Mouse (Mus musculus) megakaryocyte, adult 5-6 weeks (primary cell): ENCODE measurements around the gene Xylt2. TPM values are rescaled to one million over a fixed set of nuclear protein-coding genes. Genes with fewer than 3 reads are reported as not detected.
"Not testable (repeated sequence)": the region's sequence is repeated elsewhere in the genome, so short reads cannot be mapped to it uniquely, and the experiment has no call there.

Experiments used
- ATAC-seq: 2 replicates; pipeline ENCODE4 v1.8.0; 2016; ENCODE audit warnings: mild to moderate bottlenecking, inconsistent platforms; ENCODE audit not compliant: poor library complexity, severe bottlenecking
- total RNA-seq, 2 experiments: library from RNA; stranded (forward) in 1 of 2; stranded (reverse) in 1 of 2; fragments of 153-499, 151-499 nt in 1 of 2; fragments of 221-1000, 200-1000 nt in 1 of 2; gene quantifications; 2 replicates each; pipeline versions ENCODE4 v1.2.3 to v1.2.4; 2015 to 2017

Xylt2 gene
- total RNA-seq (2015): 2.3 and 2.9 TPM in 2 replicates
- 4.3 and 8.1 TPM in 2 replicates for total RNA-seq (2017)

DNA sequence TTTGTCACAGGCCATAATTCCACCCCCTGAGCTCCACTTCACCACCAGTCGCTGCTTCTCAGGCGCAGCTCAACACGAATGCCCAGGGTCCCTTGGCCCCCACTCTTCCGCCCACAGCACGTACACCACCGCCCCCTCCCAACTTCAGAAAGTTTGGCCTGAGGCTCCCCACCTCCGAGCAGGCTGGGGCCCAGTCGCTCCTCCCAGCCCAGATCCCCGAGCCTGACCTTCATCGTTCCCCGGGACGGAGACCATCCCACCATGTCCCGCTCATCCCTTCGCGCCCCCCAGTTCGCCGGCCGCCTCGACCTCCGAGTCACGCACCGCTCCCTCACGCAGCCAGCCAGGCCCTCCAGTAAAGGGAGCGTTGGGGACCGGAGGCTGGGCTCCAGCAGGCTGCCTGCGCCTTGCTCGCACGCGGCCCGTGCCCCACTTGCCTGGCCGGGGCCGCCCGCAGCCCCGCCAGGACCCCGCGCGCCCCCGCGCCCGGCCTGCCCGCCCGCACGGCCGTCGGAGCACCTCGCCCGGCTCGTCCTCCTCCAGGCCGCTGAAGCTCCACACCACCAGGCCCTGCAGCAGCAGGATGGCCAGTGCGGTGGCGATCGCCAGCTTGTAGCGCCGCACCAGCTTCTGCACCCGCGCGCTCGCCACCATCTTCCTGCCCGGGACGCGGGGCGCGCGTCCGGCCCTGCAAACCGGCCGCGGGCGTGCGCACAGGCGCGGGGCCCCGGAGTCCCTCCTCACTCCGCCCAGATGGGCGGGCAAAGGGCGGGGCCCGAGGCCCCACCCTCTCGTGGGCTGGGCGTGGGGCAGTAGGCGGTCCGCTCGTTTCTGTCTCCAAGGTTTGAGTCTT is at the start of gene Xylt2:
TSS of gene Xylt2 (minus strand) at position 762 of the 853 bp plus-strand sequence.
- peak; percentile 98 for ATAC-seq

- no peak for ATAC-seq
Observed at GRCm38 (mm10) chr11:94719216-94719615, 41.9 kb upstream of the Xylt2 start.

DNA sequence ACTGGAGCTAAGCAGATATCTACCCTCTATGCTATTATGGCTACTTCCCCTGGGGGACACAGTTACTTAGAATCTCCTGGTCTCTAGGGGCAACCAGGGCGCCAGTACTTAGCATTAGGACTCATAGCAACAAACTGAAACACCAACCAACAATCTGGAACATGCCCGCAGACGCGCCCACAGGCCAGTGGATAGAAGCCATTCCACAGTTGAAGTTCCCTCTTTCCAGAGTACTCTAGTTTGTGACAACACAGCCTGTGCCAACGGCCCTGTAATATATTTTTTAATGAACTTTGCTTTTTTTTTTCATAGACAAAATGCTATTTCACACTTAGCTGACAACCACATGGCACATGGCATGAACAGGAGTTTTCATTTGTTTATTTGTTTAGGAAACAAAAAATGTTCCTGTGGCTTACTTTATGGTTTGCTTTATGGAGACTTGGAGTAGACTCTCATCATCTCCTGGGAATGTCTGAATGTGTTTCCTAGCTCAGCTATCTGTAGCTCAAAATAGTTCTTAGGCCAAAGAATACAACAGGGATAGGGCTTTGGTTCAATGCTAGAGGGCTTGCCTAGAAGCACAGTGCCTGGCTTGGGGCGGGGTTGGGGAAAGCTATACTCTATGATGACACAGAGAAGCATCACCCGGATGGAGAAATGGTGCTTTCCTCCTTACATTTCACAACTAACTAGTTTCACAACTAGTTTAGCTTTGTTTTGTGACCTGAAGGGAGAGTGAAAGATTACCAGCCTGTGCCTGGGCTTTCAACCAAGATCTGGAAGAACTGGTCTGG is 41.0 kb upstream of the Xylt2 start:
- peak; percentile 84 for ATAC-seq

DNA sequence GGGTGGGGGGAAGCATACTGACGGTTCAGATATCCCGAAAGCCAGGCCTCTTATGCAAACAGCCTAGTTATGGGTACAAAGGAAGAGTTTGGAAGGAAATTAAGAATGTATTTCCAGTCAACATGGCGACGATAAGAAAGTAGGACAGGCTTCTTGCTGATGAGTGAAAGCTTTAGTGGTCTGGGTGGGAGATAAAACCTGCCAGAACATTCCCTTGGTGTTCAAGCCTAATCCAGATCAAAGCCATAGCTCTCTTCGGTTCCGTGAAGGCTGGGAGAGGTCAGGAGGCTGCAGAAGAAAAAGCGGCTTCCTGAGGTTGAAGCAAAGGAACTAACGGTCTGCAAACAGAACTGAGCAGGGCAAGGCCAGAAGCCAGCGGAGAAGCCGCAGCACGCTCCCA is 39.9 kb upstream of the Xylt2 start:
- ATAC-seq: no peak

GRCm38 (mm10) chr11:94716754-94717153 is 39.4 kb upstream of the Xylt2 start:
- ATAC-seq: no peak

DNA sequence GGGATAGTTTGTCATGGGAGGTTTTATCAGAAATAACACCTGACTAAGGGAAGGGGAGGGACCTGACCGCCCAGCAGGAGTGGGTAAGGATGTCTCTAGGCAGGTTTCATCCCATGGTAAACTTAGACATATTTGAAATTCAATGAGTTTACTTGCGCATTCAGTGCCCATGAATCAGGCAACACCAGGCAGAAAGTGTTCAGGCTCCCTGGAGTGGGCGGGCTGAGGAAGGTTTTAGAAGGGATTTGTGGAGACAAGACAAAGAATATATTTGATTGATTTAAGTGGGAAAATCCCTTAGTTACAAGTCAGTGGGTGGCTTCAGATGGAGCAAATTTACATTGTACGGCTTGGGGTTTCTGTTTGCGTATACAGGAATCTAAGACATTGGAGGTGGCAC is 38.3 kb upstream of the Xylt2 start:
- ATAC-seq: no peak

- no peak for ATAC-seq
Observed at GRCm38 (mm10) chr11:94713246-94713860, 36.0 kb upstream of the Xylt2 start.

DNA sequence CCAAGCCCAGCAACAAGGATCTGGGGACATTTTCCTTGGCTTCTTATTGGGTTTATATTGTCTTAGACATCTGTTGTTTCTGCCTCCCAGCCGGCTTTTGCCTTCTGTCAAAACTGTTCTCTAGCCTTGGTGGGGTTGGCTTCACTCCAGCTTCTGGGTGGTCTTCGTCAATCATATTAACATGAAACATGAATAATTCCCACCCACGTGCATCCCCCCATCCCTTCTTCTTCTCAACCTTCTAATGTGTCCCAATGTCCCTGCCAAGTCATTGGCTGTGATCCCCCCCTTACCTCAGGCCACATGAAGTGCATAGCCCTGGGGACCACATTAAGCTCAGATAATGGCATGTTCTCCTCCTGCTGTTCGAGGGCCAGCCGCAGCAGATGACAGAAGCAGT is 27.2 kb upstream of the Xylt2 start, which contains the start of gene Gm11541:
TSS of gene Gm11541 (minus strand) at position 28 of the 400 bp plus-strand sequence.
- ATAC-seq: no peak

DNA sequence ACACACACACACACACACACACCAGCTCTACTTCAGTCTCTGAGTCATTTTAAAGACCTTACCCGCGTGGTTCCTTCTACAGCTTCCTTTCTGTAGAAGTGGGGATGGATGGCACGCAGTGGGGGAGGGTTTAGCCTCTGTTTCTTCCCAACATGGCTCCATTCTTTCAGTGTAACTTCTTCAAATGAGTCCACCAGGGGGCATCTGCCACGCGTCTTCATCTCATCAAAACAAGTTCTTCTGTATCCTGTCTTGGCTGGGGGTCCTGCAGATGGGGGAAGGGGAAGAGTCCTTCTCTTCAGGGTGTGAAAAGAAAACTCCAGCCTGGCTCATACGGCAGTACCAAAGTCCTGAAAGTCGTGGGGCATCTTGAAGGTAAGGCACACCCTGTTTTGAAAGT is 26.7 kb upstream of the Xylt2 start:
- no peak for ATAC-seq

DNA sequence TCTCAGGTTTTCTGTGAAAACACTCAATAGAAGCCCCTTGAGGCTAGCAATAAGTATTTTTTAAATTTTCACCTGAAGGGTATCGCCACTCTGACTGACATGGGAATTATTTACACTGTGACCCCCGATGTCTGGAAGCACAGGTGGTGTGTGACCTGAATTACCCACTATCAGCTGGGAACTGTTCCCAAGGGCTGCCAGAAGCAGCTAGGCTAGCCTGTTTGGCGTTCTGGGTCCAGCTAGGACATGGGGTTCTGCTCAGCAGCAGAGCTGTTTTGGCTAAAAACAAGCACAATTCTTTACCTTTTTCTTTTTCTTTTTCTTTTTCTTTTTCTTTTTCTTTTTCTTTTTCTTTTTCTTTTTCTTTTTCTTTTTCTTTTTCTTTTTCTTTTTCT is 24.9 kb upstream of the Xylt2 start:
- no peak for ATAC-seq

DNA sequence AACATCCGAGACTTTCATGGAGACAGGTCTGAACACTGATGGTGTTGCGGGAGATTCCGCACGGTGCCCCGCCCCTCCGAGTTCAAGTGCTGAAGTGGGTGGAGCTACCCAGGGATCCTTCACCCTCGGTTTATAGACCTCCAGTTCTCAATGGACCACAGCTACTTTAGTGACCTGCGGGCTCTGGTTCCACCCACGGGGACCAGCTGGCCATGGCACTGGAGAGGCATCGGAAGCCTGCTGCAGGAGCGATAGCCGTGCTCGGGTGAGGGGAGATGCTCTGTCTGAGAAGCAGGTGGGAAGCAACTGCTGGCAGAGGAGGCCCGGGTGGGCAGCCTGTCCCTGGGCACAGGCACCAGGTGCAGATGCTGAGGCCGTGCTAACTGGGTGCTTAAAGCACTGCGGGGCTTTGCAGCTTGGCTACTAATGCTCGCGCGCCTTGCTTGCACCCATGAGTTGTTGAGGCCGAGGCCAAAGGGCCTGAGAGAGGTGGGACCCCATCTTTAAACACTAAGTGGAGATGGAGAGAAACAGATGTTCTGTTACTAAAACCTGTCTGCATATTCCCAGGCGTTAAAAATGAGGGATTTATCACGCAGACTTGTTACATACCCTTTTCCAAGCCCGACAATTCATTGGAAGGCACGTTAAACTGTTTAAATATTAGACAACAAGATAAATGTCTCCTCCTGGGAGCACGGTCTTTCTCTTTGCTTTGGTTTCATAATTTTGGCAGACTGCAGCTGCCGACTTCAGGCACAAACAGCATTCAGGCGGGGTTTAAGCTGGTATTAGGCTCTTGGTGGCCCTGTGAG is 24.3 kb upstream of the Xylt2 start:
- no peak for ATAC-seq

GRCm38 (mm10) chr11:94699399-94699798 is 22.1 kb upstream of the Xylt2 start:
- no peak for ATAC-seq

DNA sequence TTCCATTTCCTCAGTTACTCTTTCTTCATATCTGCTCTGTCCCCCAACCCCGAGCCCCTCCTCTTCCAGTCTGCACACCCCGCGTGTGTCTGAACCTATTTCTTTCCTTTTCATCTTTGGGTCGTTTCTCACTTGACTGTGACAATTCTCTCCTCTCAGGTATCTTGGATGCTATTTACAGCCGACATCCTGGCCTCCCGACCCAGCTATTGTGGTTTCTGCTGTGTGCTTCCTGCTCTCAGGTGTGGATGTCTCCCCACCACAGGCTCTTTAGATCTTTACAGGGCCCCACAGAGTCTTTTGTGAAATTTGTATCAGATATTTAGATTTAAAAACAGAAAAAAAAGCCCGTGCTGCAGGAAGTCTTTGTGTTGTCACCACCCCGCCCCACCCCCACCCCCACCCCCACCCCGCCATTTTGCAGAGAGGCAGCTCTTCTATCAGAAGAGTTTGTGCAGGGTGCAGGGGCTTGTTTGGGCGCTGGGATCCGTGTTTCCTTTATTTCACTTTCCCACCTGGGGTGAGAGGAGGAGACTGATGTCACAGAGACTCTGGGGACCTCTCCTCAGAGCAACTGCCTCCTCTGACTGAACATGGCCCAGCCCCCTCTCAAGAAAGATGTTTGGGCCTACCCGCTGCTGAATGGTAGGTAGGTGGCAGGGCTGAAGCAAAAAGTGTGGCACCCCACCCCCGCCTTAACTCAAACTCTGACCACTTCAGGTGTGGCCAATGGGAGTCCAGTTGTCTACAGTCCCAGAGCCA is 20.6 kb upstream of the Xylt2 start:
- 0 out of 2 replicates have a peak, but pooled peaks have one; percentile 18 for ATAC-seq

- no peak for ATAC-seq
Observed at GRCm38 (mm10) chr11:94697140-94697539, 19.8 kb upstream of the Xylt2 start.

DNA sequence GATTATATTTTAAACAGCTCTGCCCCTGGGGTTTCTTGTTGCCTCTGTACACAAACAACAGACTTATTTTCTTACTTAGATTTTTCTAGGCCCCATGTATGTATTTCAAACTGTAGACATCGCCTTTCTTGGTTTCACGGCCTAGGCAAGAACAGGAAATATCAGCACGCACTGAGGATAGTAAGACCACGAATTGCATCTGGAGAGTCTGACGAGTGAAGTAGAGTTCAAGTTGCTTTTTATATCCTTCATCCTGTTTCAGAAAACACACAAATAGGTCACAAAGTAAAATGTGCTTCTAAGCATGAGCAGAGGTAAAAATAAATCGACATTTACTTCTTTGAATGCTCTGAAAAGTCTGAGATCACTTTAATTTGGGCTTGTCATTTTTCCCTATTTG is 18.2 kb upstream of the Xylt2 start:
- no peak for ATAC-seq

- not testable (repeated sequence) for ATAC-seq
Observed at GRCm38 (mm10) chr11:94692502-94692901, 15.2 kb upstream of the Xylt2 start.

GRCm38 (mm10) chr11:94687178-94687577 is 9.9 kb upstream of the Xylt2 start:
- peak; percentile 54 for ATAC-seq

DNA sequence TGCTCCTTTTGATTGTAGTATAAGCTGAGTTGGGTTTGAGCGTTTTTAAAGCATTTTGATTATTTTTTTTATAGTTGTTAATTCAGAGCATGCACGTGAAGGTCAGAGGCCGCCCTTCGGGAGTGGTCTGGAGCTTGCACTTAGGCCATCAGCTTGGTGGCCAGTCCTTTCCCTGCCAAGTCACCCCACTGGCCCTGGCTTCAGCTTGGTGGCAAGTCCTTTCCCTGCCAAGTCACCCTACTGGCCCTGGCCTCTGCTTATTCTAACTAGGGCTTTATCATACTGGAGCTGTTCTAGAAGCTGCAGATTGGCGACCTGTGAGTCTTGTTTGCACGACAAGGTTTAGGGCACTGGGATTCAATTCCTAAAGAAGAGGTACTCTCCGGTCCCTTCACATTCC is 5.1 kb upstream of the Xylt2 start:
- no peak for ATAC-seq

- ATAC-seq: no peak
Observed at GRCm38 (mm10) chr11:94681640-94682039, 4.3 kb upstream of the Xylt2 start.

GRCm38 (mm10) chr11:94680639-94681038 is 3.3 kb upstream of the Xylt2 start:
- no peak for ATAC-seq
